Mouse (Mus musculus): ENCODE data around the gene Meis3. TPM values are rescaled to one million over a fixed set of nuclear protein-coding genes. Genes with fewer than 3 reads are reported as not detected.

The Meis3 gene
- total and polyA plus RNA-seq, 2 experiments from 2014 or later, result 90.9 to 98.6 TPM

DNA sequence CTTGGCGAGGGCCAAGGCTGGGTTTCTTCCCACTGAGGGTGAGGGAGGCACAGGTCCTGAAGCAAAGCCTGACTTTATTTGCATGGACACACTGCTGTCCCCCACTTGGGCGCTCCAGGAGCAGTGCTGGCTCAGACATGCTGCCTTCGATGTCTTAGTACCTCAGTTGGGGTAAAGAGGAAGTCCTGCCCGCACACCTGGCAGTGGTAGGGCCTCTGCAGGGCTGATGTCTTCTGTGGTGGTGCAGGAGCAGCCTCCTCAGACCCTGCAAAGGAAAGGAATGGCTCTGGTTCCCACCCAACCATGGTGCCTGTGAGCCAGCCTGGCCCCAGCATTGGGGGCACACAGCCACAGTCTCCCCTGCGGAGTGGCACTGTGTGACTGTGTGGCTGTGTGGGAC is 22.3 kb downstream of the Meis3 start:
- Histone ChIP-seq H3K4me3 (ENCODE audit: low read depth, low read length) (no peak overlapping the region), H3K27me3 (ENCODE audit: insufficient read depth, low read length) (no peaks in the 10 kb centered on the region), H3K36me3 (ENCODE audit: insufficient read depth) (peaks cover 38% of the 10 kb centered on the region), H3K4me2 (ENCODE audit: low read depth) (no peak overlapping the region), H3K27ac (ENCODE audit: low read depth, low read length) (no peak overlapping the region), H3K9me3 (ENCODE audit: low read length) (no peaks in the 10 kb centered on the region), H3K4me1 (ENCODE audit: insufficient read depth) (no peaks in the 10 kb centered on the region), H3K9ac (no peak overlapping the region)
- DNase-seq, result no peak
- ATAC-seq, result no peak
- 81% methylated on average over 5 of the region's 5 CpGs for WGBS
- TF ChIP-seq CTCF (IDR thresholded peaks at IDR 0.05; ENCODE audit: low read depth), result no peak

DNA sequence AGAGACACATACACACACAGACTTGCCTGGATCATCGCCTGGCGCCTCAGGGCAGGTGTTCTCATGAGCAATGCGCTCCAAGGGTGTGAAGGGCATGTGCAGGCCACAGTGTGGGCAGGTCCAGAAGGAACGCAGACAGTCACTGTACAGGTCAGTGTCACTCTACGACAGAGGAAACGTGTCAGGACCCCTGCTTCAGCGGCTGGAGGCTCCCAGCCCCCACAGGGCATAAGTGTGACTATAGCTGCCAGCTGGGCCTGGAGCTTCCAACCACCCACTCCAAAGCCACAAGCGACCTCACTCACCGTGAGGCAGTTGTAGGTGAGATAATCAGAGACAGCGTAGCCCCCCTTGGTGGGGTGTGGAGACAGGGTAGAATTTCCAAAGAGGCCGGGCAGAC is 23.6 kb downstream of the Meis3 start:
- ATAC-seq (no peak), DNase-seq (no peak)
- no peak for TF ChIP-seq CTCF (IDR thresholded peaks at IDR 0.05; ENCODE audit: low read depth)
- Histone ChIP-seq H3K4me3 (ENCODE audit: low read depth, low read length) (no peak overlapping the region), H3K36me3 (ENCODE audit: insufficient read depth) (peaks cover 48% of the 10 kb centered on the region), H3K9ac (no peak overlapping the region), H3K4me1 (ENCODE audit: insufficient read depth) (no peaks in the 10 kb centered on the region), H3K27me3 (ENCODE audit: insufficient read depth, low read length) (no peaks in the 10 kb centered on the region), H3K4me2 (ENCODE audit: low read depth) (no peak overlapping the region), H3K9me3 (ENCODE audit: low read length) (no peaks in the 10 kb centered on the region), H3K27ac (ENCODE audit: low read depth, low read length) (no peak overlapping the region)
- WGBS, result 90% methylated on average over 11 of the region's 11 CpGs

DNA sequence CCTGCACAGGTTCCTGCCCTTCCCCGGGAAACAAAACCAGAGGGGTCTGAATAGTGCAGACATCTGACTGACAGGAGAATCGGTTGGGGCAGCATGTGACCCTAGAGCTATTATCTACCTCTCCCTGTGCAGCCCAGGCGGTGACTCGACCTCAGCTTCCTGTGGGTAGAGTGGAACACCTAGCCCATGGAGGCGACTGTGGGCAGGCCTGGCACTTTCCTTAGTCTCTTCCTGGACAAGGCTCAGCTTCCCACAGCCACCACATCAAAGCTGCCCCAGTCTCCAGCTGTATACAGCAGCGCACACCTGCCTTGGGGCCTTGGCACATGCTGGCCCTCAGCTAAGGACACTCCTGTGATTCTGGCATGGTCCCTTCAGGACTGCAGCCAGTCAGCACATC is 26.2 kb downstream of the Meis3 start:
- H3K36me3 ChIP-seq (ENCODE audit: insufficient read depth), result peaks cover 60% of the 10 kb centered on the region
- TF ChIP-seq CTCF (IDR thresholded peaks at IDR 0.05; ENCODE audit: low read depth), result no peak

DNA sequence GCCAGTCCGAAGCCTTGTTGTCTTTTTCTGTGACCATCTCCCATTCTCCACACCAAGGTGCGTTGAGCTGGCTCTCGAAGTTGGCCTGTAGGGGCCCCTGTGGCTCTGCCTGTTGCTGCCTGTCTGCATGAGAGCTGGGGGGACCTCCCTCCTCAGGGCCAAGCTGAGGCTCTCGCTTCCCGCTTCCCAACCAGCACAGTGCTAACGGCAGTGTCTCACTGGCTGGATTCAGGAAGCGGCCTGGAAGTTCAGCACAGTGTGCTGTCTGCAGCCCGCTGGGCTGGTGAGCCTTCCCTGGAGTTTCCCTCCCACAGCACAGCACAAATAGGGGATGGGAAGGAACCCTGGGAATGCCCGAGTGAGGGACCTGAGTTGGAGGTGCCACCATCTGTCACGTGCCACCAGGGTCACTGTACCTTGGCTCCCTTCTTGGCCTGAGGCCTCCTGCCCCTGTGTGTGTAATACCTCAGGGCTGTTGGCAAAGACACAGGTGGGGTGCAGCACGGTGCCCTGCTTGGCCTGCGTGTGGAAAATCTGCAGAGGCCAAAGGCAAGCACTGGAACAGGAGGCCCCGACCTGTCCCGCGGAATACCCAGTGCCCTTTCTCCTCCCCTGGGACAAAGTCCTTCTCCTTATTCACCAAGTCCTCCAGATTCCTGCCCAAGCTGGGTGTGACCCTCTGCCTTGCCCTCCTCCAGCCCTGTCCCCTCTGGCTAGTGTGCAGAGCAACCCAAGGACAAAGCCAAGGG is 28.0 kb downstream of the Meis3 start:
- Histone ChIP-seq H3K4me2 (ENCODE audit: low read depth) (no peak overlapping the region), H3K4me3 (ENCODE audit: low read depth, low read length) (no peak overlapping the region), H3K4me1 (ENCODE audit: insufficient read depth) (no peaks in the 10 kb centered on the region), H3K27me3 (ENCODE audit: insufficient read depth, low read length) (no peaks in the 10 kb centered on the region), H3K27ac (ENCODE audit: low read depth, low read length) (no peak overlapping the region), H3K9ac (no peak overlapping the region), H3K9me3 (ENCODE audit: low read length) (no peaks in the 10 kb centered on the region), H3K36me3 (ENCODE audit: insufficient read depth) (peaks cover 58% of the 10 kb centered on the region)
- no peak for ATAC-seq
- 85% methylated on average over 15 of the region's 15 CpGs for WGBS
- no peak for DNase-seq
- no peak for TF ChIP-seq CTCF (IDR thresholded peaks at IDR 0.05; ENCODE audit: low read depth)

More for the DNA sequence above, 26.2 kb downstream of the Meis3 start:
- Histone ChIP-seq H3K27ac (ENCODE audit: low read depth, low read length) (no peak overlapping the region), H3K9ac (no peak overlapping the region), H3K4me2 (ENCODE audit: low read depth) (no peak overlapping the region), H3K27me3 (ENCODE audit: insufficient read depth, low read length) (no peaks in the 10 kb centered on the region), H3K4me3 (ENCODE audit: low read depth, low read length) (no peak overlapping the region), H3K4me1 (ENCODE audit: insufficient read depth) (no peaks in the 10 kb centered on the region), H3K9me3 (ENCODE audit: low read length) (no peaks in the 10 kb centered on the region)
- no peak for DNase-seq
- ATAC-seq, result no peak
- WGBS, result 82% methylated on average over 6 of the region's 6 CpGs

DNA sequence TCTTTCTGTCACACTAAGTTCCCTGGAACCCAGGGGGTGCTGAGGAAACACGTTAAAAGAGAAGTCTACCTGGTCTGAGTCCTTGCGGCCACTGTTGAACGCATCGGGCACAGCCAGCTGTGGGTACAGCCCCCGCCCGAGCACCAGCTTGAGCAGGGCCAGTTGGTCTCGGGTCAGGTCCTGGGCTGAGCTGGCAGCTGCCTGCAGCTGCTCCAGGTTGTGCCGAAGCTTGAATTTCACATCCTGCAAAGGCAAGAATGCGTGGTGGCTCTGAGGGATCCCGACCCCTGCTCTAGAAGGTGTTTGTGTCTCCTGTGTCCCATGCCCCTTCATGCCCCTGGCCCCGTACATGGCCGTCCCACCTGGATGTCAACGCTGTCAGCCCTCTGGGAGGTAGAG is 28.6 kb downstream of the Meis3 start:
- WGBS, result 95% methylated on average over 13 of the region's 13 CpGs
- Histone ChIP-seq H3K9me3 (ENCODE audit: low read length) (no peaks in the 10 kb centered on the region), H3K4me2 (ENCODE audit: low read depth) (no peak overlapping the region), H3K36me3 (ENCODE audit: insufficient read depth) (peaks cover 52% of the 10 kb centered on the region), H3K4me1 (ENCODE audit: insufficient read depth) (no peaks in the 10 kb centered on the region), H3K27me3 (ENCODE audit: insufficient read depth, low read length) (no peaks in the 10 kb centered on the region), H3K9ac (no peak overlapping the region), H3K4me3 (ENCODE audit: low read depth, low read length) (no peak overlapping the region), H3K27ac (ENCODE audit: low read depth, low read length) (no peak overlapping the region)
- DNase-seq, result no peak
- ATAC-seq, result no peak
- no peak for TF ChIP-seq CTCF (IDR thresholded peaks at IDR 0.05; ENCODE audit: low read depth)

DNA sequence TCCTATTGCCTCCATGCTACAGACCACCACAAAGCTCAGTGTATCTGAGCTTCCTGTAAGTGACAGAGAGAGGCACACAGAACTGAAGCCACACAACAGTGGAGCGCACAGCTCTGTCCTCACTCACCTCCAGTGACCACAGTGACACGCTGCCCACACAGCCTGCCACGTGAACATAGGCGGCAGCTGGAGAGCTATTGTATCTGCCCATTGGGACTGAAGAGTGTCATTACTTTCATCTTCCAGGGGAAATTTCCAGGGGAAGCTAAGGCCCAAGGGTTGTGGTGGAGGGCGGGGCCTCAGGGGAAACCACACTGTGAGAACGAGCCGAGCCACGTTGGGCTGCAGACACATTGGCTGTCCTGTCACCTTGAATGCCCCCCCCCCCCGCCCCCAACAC is 29.9 kb downstream of the Meis3 start:
- ATAC-seq (no peak), DNase-seq (no peak)
- H3K9me3 ChIP-seq (ENCODE audit: low read length), result no peaks in the 10 kb centered on the region
- H3K4me3 ChIP-seq (ENCODE audit: low read depth, low read length), result no peak overlapping the region
- TF ChIP-seq CTCF (IDR thresholded peaks at IDR 0.05; ENCODE audit: low read depth), result no peak
- no peak overlapping the region for H3K27ac ChIP-seq (ENCODE audit: low read depth, low read length)
- H3K4me2 ChIP-seq (ENCODE audit: low read depth), result no peak overlapping the region
- peaks cover 51% of the 10 kb centered on the region for H3K36me3 ChIP-seq (ENCODE audit: insufficient read depth)
- H3K9ac ChIP-seq, result no peak overlapping the region
- 84% methylated on average over 9 of the region's 9 CpGs for WGBS
- no peaks in the 10 kb centered on the region for H3K4me1 ChIP-seq (ENCODE audit: insufficient read depth)
- no peaks in the 10 kb centered on the region for H3K27me3 ChIP-seq (ENCODE audit: insufficient read depth, low read length)

DNA sequence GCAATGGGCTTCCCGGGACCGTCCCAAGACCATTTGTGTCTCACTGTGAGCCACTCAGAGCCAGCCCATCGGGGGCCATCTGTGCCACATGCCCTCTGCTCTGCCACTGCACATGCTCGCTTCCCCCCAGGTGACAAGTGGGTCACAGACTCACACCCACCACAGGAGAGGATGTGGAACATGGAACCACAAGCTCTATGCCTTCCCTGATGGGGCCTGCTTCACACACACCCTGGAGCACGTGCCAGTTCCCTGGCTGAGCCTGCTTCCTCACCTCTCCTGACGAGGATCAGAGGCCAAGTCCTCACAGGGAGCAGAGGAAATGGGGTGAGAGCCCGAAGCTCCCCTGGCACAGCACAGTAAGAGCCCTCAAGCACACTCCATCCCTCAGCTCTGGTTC is 32.2 kb downstream of the Meis3 start:
- H3K36me3 ChIP-seq (ENCODE audit: insufficient read depth), result peaks cover 58% of the 10 kb centered on the region
- H3K4me3 ChIP-seq (ENCODE audit: low read depth, low read length), result no peak overlapping the region
- H3K4me1 ChIP-seq (ENCODE audit: insufficient read depth), result no peaks in the 10 kb centered on the region
- H3K4me2 ChIP-seq (ENCODE audit: low read depth), result no peak overlapping the region
- no peak overlapping the region for H3K9ac ChIP-seq
- no peak overlapping the region for H3K27ac ChIP-seq (ENCODE audit: low read depth, low read length)
- H3K27me3 ChIP-seq (ENCODE audit: insufficient read depth, low read length), result no peaks in the 10 kb centered on the region
- no peak for TF ChIP-seq CTCF (IDR thresholded peaks at IDR 0.05; ENCODE audit: low read depth)
- no peaks in the 10 kb centered on the region for H3K9me3 ChIP-seq (ENCODE audit: low read length)
- 82% methylated on average over 7 of the region's 7 CpGs for WGBS
- DNase-seq, result no peak
- no peak for ATAC-seq

Measured in forebrain, postnatal 0 days (tissue).